In genomic region chr5:34904412-34904811, GRCm38 (mm10) we compare ENCODE assay signal across 17 mouse cellular contexts.
"Had no signal": no experiment of that assay in that cellular context is flagged by ENCODE, and none has a peak within 500 bp of the region (broad histone marks: within the 10 kb centered on the region; RNA-seq: fewer than 3 reads in every experiment).

No protein-coding gene starts in this region.

- ATAC-seq: forebrain, embryonic 13.5 days; forebrain, embryonic 14.5 days; forebrain, embryonic 15.5 days; forebrain, embryonic 16.5 days; forebrain, postnatal 0 days had no signal

- DNase-seq: cerebellum, adult 2 months; cerebellum, adult 8-10 months; cerebellum, adult 9-11 months; cerebellum, postnatal 25 days; forebrain, postnatal 0 days; gastrocnemius, adult 2 months; gastrocnemius, postnatal 10 days; gastrocnemius, postnatal 14 days; gastrocnemius, postnatal 25 days; gastrocnemius, postnatal 36 days; heart, adult 11 months; heart, adult 18-20 months; heart, adult 2 months had no signal
